Mouse (Mus musculus): ENCODE results near the gene Men1.
"Not testable (repeated sequence)": the region's sequence is repeated elsewhere in the genome, so short reads cannot be mapped to it uniquely, and the experiment has no call there.

Gene Men1

GRCm38 (mm10) chr19:6334673-6335457, at the start of gene Men1:
Men1 (plus strand) TSS chr19:6334979.
- DNase-seq: peak; percentile 96

GRCm38 (mm10) chr19:6285226-6285625, 49.6 kb upstream of the Men1 start:
- no peak for DNase-seq

- DNase-seq: no peak
These were observed 48.9 kb upstream of the Men1 start for GRCm38 (mm10) chr19:6285632-6286433.

GRCm38 (mm10) chr19:6286434-6287401, 48.1 kb upstream of the Men1 start:
- DNase-seq: peak; percentile 77

- no peak for DNase-seq
These were observed 46.4 kb upstream of the Men1 start for GRCm38 (mm10) chr19:6288236-6288894.

GRCm38 (mm10) chr19:6289696-6290238, 45.0 kb upstream of the Men1 start:
- DNase-seq: no peak

GRCm38 (mm10) chr19:6290720-6291116, 44.1 kb upstream of the Men1 start:
- not testable (repeated sequence) for DNase-seq

GRCm38 (mm10) chr19:6291117-6291781, 43.5 kb upstream of the Men1 start:
- peak; percentile 89 for DNase-seq

GRCm38 (mm10) chr19:6292262-6292661, 42.5 kb upstream of the Men1 start:
- no peak for DNase-seq

- no peak for DNase-seq
These were observed 40.5 kb upstream of the Men1 start for GRCm38 (mm10) chr19:6294301-6294700.

- DNase-seq: no peak
These were observed 38.1 kb upstream of the Men1 start for GRCm38 (mm10) chr19:6296551-6297210.

GRCm38 (mm10) chr19:6297641-6298040, 37.1 kb upstream of the Men1 start:
- no peak for DNase-seq

GRCm38 (mm10) chr19:6299003-6299402, 35.8 kb upstream of the Men1 start:
- no peak for DNase-seq

- DNase-seq: no peak
These were observed 35.1 kb upstream of the Men1 start for GRCm38 (mm10) chr19:6299450-6300267.

GRCm38 (mm10) chr19:6300402-6300841, 34.4 kb upstream of the Men1 start:
- DNase-seq: peak; percentile 72

- no peak for DNase-seq
These were observed 32.7 kb upstream of the Men1 start for GRCm38 (mm10) chr19:6302114-6302513.

GRCm38 (mm10) chr19:6302522-6302921, 32.3 kb upstream of the Men1 start:
- DNase-seq: peak; percentile 94

GRCm38 (mm10) chr19:6303831-6304230, 30.9 kb upstream of the Men1 start:
- peak; percentile 74 for DNase-seq

GRCm38 (mm10) chr19:6304787-6305516, 29.8 kb upstream of the Men1 start:
- DNase-seq: peak; percentile 95
